Comparison of ENCODE assay signal across 13 mouse cellular contexts in genomic region chr13:48665656-48666597, GRCm38 (mm10). TPM values are rescaled to one million over a fixed set of nuclear protein-coding genes. Genes with fewer than 3 reads are reported as not detected.
DNase-seq lines count a peak whose midpoint lies in the region; ATAC-seq and TF ChIP-seq lines count a peak whose summit lies in the region.
"Had no signal": no experiment of that assay in that cellular context is flagged by ENCODE, and none has a peak within 500 bp of the region (broad histone marks: within the 10 kb centered on the region; RNA-seq: fewer than 3 reads in every experiment).

No protein-coding gene starts in this region.

- H3K4me3 ChIP-seq in hindbrain, postnatal 0 days (ENCODE audit: low read length): peak overlapping the region; percentile 15; the same call in 1 of the 2 replicates
- H3K4me3 ChIP-seq in hindbrain, embryonic 16.5 days (ENCODE audit: low read length): no peak overlapping the region
- H3K4me3 ChIP-seq in limb, embryonic 10.5 days: no peak overlapping the region

- H3K9ac ChIP-seq in hindbrain, postnatal 0 days (replicated peaks; ENCODE audit: low read length): no peak overlapping the region
- no peak overlapping the region for H3K9ac ChIP-seq in hindbrain, embryonic 16.5 days (ENCODE audit: low read depth, low read length)
- H3K9ac ChIP-seq: neural tube, embryonic 13.5 days had no signal

- H3K36me3 ChIP-seq in hindbrain, postnatal 0 days (ENCODE audit: insufficient read depth, low read length): no peaks in the 10 kb centered on the region
- H3K36me3 ChIP-seq in hindbrain, embryonic 16.5 days (ENCODE audit: control insufficient read depth, insufficient read depth, low read length): no peaks in the 10 kb centered on the region
- no peaks in the 10 kb centered on the region for H3K36me3 ChIP-seq in limb, embryonic 10.5 days
- H3K36me3 ChIP-seq: G1E; neural tube, embryonic 13.5 days had no signal

- no peak overlapping the region for H3K4me2 ChIP-seq in hindbrain, postnatal 0 days (ENCODE audit: low read depth, low read length)
- H3K4me2 ChIP-seq in hindbrain, embryonic 16.5 days (ENCODE audit: low read length): no peak overlapping the region
- H3K4me2 ChIP-seq: neural tube, embryonic 13.5 days had no signal

- DNase-seq in hindbrain, postnatal 0 days (ENCODE audit: low spot score): no peak
- DNase-seq in ES-CJ7 (ENCODE audit: low read depth, low spot score): peak; percentile 12
- DNase-seq in embryo, embryonic 10.5 days (ENCODE audit: low spot score): peak; percentile 46
- peak; percentile 64 for DNase-seq in limb, embryonic 10.5 days (ENCODE audit: low spot score)
- no peak for DNase-seq in right cerebral cortex, postnatal 4 days
- DNase-seq in lung, postnatal 36 days: no peak
- DNase-seq: gastrocnemius, postnatal 14 days; kidney, adult 2 months; lung, postnatal 14 days had no signal

- TF ChIP-seq CTCF in hindbrain, postnatal 0 days (IDR thresholded peaks at IDR 0.05; ENCODE audit: low read depth): no peak

- H3K9me3 ChIP-seq in hindbrain, postnatal 0 days (ENCODE audit: low read length): no peaks in the 10 kb centered on the region
- no peaks in the 10 kb centered on the region for H3K9me3 ChIP-seq in hindbrain, embryonic 16.5 days (ENCODE audit: control insufficient read depth, low read length)
- no peaks in the 10 kb centered on the region for H3K9me3 ChIP-seq in limb, embryonic 10.5 days (replicated peaks)
- H3K9me3 ChIP-seq: neural tube, embryonic 13.5 days had no signal

- H3K27me3 ChIP-seq in hindbrain, postnatal 0 days (ENCODE audit: insufficient read depth, low read length): peaks cover 81% of the 10 kb centered on the region
- peaks cover 51% of the 10 kb centered on the region for H3K27me3 ChIP-seq in hindbrain, embryonic 16.5 days (replicated peaks; ENCODE audit: control insufficient read depth, insufficient read depth, low read length)
- peaks cover 100% of the 10 kb centered on the region for H3K27me3 ChIP-seq in limb, embryonic 10.5 days (ENCODE audit: low read depth, poor library complexity, severe bottlenecking)

- ATAC-seq in hindbrain, postnatal 0 days: no peak
- no peak for ATAC-seq in hindbrain, embryonic 16.5 days

- H3K4me1 ChIP-seq in hindbrain, postnatal 0 days (ENCODE audit: insufficient read depth, low read length): 0 out of 2 replicates have a peak, but pooled peaks cover 13% of the 10 kb centered on the region
- H3K4me1 ChIP-seq in hindbrain, embryonic 16.5 days (ENCODE audit: control insufficient read depth, insufficient read depth, low read depth, low read length): peaks cover 29% of the 10 kb centered on the region
- H3K4me1 ChIP-seq in limb, embryonic 10.5 days: peaks cover 46% of the 10 kb centered on the region

- H3K27ac ChIP-seq in hindbrain, postnatal 0 days: no peak overlapping the region
- H3K27ac ChIP-seq in hindbrain, embryonic 16.5 days (ENCODE audit: low read depth, low read length): no peak overlapping the region
- no peak overlapping the region for H3K27ac ChIP-seq in limb, embryonic 10.5 days
- H3K27ac ChIP-seq: neural tube, embryonic 13.5 days had no signal

- WGBS in hindbrain, postnatal 0 days: 1% methylated on average over 58 of the region's 58 CpGs
- 1% methylated on average over 58 of the region's 58 CpGs for WGBS in hindbrain, embryonic 16.5 days
- 1% methylated on average over 58 of the region's 58 CpGs for WGBS in limb, embryonic 10.5 days

RNA-seq across cellular contexts. Expression of gene Barx1, which starts 3.1 kb away (rescaled TPM):
- not detected in 2 replicates for total RNA-seq in hindbrain, postnatal 0 days (2014; rRNA removed)
- not detected in 2 replicates for polyA plus RNA-seq in hindbrain, postnatal 0 days (2015; fragmentation: Nextera tagmentation; extraction: Ambion mirVana)
- polyA plus RNA-seq in hindbrain, embryonic 16.5 days (2015; fragmentation: Nextera tagmentation; extraction: Ambion mirVana): 0.26 TPM in 1 of 2 replicates, not detected in the other
- polyA plus RNA-seq in limb, embryonic 10.5 days (2016; fragmentation: Nextera tagmentation; extraction: Ambion mirVana): 0.16 and 4.1 TPM in 2 replicates
- total RNA-seq: G1E; gastrocnemius, postnatal 14 days had no signal
- polyA plus RNA-seq: cortical plate, adult 2 months; G1E; kidney, adult 2 months had no signal

RNA-seq across cellular contexts. Expression of gene Ptpdc1, which starts 40.5 kb away (rescaled TPM):
- 16.3 and 30.8 TPM in 2 replicates for total RNA-seq in hindbrain, postnatal 0 days (2014; rRNA removed)
- 13.0 and 13.5 TPM in 2 replicates for polyA plus RNA-seq in hindbrain, postnatal 0 days (2015; fragmentation: Nextera tagmentation; extraction: Ambion mirVana)
- 14.7 and 17.4 TPM in 2 replicates for polyA plus RNA-seq in hindbrain, embryonic 16.5 days (2015; fragmentation: Nextera tagmentation; extraction: Ambion mirVana)
- polyA plus RNA-seq in limb, embryonic 10.5 days (2016; fragmentation: Nextera tagmentation; extraction: Ambion mirVana): 6.0 and 10.9 TPM in 2 replicates
- polyA plus RNA-seq: G1E had no signal

Comparison
In these comparisons a context has a peak if more than half of its experiments do, and no peak if none do; other contexts are left out.
1. DNase-seq: peak in ES-CJ7 (single experiment), embryo, embryonic 10.5 days (single experiment) and limb, embryonic 10.5 days (single experiment); none in hindbrain, postnatal 0 days (single experiment), right cerebral cortex, postnatal 4 days (single experiment) and lung, postnatal 36 days (single experiment).